Mouse (Mus musculus) lung, embryonic 16.5 days (tissue): Measurements from ENCODE around the gene Eml3. TPM values are rescaled to one million over a fixed set of nuclear protein-coding genes. Genes with fewer than 3 reads are reported as not detected.
"Not testable (repeated sequence)": the region's sequence is repeated elsewhere in the genome, so short reads cannot be mapped to it uniquely, and the experiment has no call there.

Experiments
- ATAC-seq: fragments of 200-750 bp; cut with Nextera tagmentation; 2 replicates; pipeline ENCODE4 v1.8.0; 2017; ENCODE audit warnings: low read depth, mild to moderate bottlenecking, moderate library complexity
- H3K27ac ChIP-seq: fragments of 300-500 bp; sonication (generic); 2 replicates; pipeline ENCODE4 v1.5.1; 2014; ENCODE audit warnings: mild to moderate bottlenecking, control low read depth, low read length
- H3K27me3 ChIP-seq: fragments of 300-500 bp; sonication (generic); 2 replicates; pipeline ENCODE4 v1.6.1; 2014; ENCODE audit warnings: low read depth, low read length, mixed read lengths; ENCODE audit not compliant: control insufficient read depth, insufficient read depth
- H3K36me3 ChIP-seq: fragments of 300-500 bp; sonication (generic); 2 replicates; pipeline ENCODE4 v1.6.1; 2014; ENCODE audit warnings: low read length; ENCODE audit not compliant: control insufficient read depth, insufficient read depth
- H3K4me1 ChIP-seq: fragments of 300-500 bp; sonication (generic); replicated peaks from 2 replicates; pipeline ENCODE4 v1.6.1; 2014; ENCODE audit warnings: low read length, mixed read lengths; ENCODE audit not compliant: control insufficient read depth, insufficient read depth
- H3K4me2 ChIP-seq: fragments of 300-500 bp; sonication (generic); 2 replicates; pipeline ENCODE4 v1.6.1; 2014; ENCODE audit warnings: low read depth, low read length, control low read depth
- H3K4me3 ChIP-seq: fragments of 300-500 bp; sonication (generic); 2 replicates; pipeline ENCODE4 v1.5.1; 2014; ENCODE audit warnings: mild to moderate bottlenecking, low read length, control low read depth
- H3K9ac ChIP-seq: fragments of 300-500 bp; sonication (generic); 2 replicates; pipeline ENCODE4 v1.6.1; 2014; ENCODE audit warnings: low read length, control low read depth
- H3K9me3 ChIP-seq: fragments of 300-500 bp; sonication (generic); 2 replicates; pipeline ENCODE4 v1.6.1; 2016; ENCODE audit warnings: low read length; ENCODE audit not compliant: control insufficient read depth
- WGBS: fragments of 180-500 bp; shearing (Covaris S2); extraction: QIAGEN DNeasy Blood & Tissue Kit; methylation state at CpG from one replicate; pipeline ENCODE4 v1.1.7; 2014; 5-methylcytosine and 5-hydroxymethylcytosine counted together
- polyA plus RNA-seq: library from polyadenylated mRNA; unstranded; fragments of >200 nt; fragmentation: Nextera tagmentation; extraction: Ambion mirVana; gene quantifications from 2 replicates; pipeline ENCODE4 v1.2.1, GENCODE M21; 2015

Gene Eml3
- polyA plus RNA-seq, 1 experiment from 2014 or later, result 31.0 TPM

DNA sequence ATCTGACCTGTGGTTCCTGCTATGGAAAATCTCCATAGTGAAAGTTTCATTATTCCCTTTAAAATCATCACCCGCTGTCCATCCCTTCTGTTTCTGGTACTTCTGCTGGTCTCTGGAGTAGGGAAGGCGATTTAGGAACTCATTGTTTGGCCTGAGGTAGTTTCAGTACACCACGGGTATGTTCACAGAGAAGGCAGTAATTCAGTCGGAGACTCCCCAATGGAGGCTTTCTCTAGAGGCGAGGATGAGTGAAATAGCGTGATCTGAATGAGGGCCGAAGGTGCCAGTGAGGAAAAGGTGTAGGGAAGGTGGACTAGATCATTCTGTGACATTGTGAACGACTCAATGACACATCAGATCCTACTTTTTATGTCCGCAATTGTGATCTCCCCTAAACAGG is 24.8 kb downstream of the Eml3 start:
- peak overlapping the region; percentile 81 for H3K9ac ChIP-seq
- H3K4me1 ChIP-seq, result peaks cover 11% of the 10 kb centered on the region
- ATAC-seq, result no peak
- peak overlapping the region; percentile 71 for H3K4me2 ChIP-seq
- peak overlapping the region; percentile 79 for H3K4me3 ChIP-seq
- H3K36me3 ChIP-seq, result peaks cover 37% of the 10 kb centered on the region
- WGBS, result 5% methylated on average over 9 of the region's 9 CpGs
- H3K27me3 ChIP-seq, result no peaks in the 10 kb centered on the region
- no peaks in the 10 kb centered on the region for H3K9me3 ChIP-seq
- peak overlapping the region; percentile 76 for H3K27ac ChIP-seq

DNA sequence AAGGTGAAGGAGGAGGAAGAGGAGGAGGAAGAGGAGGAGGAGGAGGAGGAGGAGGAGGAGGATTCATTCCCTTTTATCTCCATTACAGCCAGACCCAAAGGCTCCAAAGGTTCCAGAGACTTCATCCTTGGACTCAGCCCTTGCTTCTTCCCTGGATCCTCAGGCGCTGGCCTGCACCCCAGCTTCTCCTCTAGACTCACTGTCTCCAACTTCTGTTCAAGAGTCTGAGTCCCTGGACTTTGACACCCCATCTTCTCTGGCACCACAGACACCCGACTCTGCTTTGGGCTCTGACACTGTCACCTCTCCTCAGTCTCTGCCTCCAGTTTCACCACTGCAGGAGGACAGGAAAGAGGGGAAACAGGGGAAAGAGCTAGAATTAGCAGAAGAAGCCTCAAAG is 32.9 kb downstream of the Eml3 start:
- no peak overlapping the region for H3K9ac ChIP-seq
- no peak overlapping the region for H3K4me2 ChIP-seq
- no peak overlapping the region for H3K4me3 ChIP-seq
- H3K27ac ChIP-seq, result no peak overlapping the region
- peaks cover 55% of the 10 kb centered on the region for H3K36me3 ChIP-seq
- H3K4me1 ChIP-seq, result peaks cover 8% of the 10 kb centered on the region
- H3K27me3 ChIP-seq, result no peaks in the 10 kb centered on the region
- WGBS, result 83% methylated on average over 2 of the region's 2 CpGs
- ATAC-seq, result no peak
- H3K9me3 ChIP-seq, result no peaks in the 10 kb centered on the region

DNA sequence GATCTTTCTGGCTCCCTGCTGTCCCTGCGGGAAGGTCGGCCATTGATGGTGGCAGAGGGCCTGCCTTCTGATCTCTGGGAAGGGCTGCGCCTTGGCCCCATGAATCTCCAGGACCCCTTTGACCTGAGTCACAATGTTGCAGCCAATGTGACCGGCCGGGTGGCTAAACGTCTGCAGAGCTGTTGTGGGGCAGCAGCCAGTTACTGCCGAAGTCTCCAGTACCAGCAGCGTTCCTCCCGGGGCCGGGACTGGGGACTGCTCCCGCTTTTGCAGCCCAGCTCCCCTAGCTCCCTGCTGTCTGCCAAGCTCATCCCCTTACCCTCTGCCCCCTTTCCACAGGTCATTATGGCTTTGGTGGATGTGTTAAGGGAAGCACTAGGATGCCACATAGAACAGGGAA is 35.7 kb downstream of the Eml3 start:
- H3K36me3 ChIP-seq, result peaks cover 49% of the 10 kb centered on the region
- H3K27ac ChIP-seq, result peak overlapping the region; percentile 98; the same call in 1 of the 2 replicates
- H3K9ac ChIP-seq, result no peak overlapping the region; the same call in 1 of the 2 replicates
- H3K9me3 ChIP-seq, result no peaks in the 10 kb centered on the region
- H3K27me3 ChIP-seq, result no peaks in the 10 kb centered on the region
- 87% methylated on average over 11 of the region's 11 CpGs for WGBS
- H3K4me2 ChIP-seq, result no peak overlapping the region
- ATAC-seq, result no peak
- H3K4me1 ChIP-seq, result peaks cover 13% of the 10 kb centered on the region
- no peak overlapping the region; the same call in 1 of the 2 replicates for H3K4me3 ChIP-seq

DNA sequence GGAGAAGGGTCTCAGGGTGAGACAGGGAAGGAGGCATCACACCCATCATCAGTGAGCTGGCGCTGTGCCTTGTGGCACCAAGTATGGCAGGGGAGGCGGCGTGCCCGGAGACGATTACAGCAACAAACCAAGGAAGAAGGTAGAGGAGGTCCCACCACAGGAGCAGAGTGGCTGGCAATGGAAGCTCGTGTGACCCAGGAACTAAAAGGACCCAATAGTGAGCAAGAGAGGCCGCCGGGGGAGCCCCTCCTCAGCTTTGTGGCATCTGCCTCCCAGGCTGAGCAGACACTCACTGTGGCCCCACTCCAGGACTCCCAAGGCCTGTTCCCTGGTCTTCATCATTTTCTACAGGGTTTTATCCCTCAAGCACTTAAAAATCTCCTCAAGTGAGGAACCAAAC is 36.4 kb downstream of the Eml3 start:
- peak overlapping the region; percentile 68 for H3K4me3 ChIP-seq
- peak overlapping the region; percentile 65 for H3K9ac ChIP-seq
- ATAC-seq, result no peak
- H3K9me3 ChIP-seq, result no peaks in the 10 kb centered on the region
- H3K27me3 ChIP-seq, result no peaks in the 10 kb centered on the region
- H3K4me2 ChIP-seq, result peak overlapping the region; percentile 68
- peaks cover 13% of the 10 kb centered on the region for H3K4me1 ChIP-seq
- peak overlapping the region; percentile 98 for H3K27ac ChIP-seq
- H3K36me3 ChIP-seq, result peaks cover 54% of the 10 kb centered on the region
- WGBS, result 66% methylated on average over 8 of the region's 8 CpGs

DNA sequence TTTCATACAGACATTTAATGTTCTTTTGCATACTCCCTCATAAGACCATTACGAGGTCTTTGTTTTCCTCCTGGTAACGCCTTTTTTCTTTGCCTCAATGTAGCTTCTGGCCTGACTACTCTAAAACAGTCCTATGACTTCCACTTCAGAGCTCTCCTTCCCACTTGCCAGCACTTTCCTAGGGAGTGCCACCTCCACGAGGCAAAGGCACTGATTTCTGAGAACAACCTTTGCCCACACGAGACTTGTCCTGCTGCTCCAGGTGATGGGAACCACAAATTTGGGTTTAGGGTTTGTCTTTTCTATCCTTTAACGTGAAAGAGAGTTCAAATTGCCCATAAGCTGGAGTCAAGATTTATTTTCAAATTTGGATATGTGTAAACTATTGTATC is 36.8 kb downstream of the Eml3 start:
- H3K4me3 ChIP-seq, result peak overlapping the region; percentile 68
- H3K9me3 ChIP-seq, result no peaks in the 10 kb centered on the region
- H3K27ac ChIP-seq, result peak overlapping the region; percentile 98
- H3K9ac ChIP-seq, result peak overlapping the region; percentile 65
- ATAC-seq, result no peak
- 28% methylated on average over 5 of the region's 5 CpGs for WGBS
- no peaks in the 10 kb centered on the region for H3K27me3 ChIP-seq
- H3K4me2 ChIP-seq, result peak overlapping the region; percentile 68
- peaks cover 54% of the 10 kb centered on the region for H3K36me3 ChIP-seq
- peaks cover 13% of the 10 kb centered on the region for H3K4me1 ChIP-seq

DNA sequence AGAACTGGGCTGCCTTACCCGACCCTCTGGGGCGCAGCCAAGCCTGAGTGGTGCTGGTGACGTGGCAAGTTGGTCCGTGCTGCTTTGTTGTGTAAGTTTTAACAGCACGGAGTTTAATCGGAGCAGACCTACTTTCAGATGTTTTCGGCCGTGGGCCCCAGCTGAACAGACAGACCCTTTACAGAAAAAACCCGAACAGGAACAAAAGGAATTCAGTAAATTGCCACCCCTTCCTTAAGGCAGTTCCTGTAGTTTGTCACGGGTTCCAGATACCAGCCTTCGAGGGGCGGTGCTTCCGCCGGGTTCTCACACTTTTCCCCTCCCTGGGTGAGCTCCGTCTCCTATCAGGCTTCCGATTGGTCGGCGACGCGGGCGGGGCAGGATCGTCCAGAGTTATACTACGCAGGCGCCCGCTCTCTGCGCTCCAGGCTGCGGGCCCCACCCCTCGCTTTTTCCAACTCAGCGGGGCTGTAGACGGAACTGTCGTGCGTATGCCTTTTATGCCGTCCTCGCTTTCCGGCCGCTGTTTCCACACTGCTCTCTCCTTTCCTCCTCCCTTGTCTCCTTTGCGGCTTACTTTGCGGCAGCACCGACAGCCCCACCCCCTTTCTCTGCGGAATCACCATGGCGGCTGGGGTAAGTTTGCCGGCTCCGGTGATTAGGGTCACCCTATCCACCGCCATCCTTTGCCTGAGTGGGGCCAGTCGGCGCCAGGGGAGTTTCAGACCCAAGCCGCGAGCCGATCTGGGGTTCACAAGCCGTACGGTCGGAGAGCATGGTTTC is 37.4 kb downstream of the Eml3 start, which contains the start of gene Eef1g:
Gene Eef1g, plus strand, starts transcription at position 452 of the 783 bp plus-strand sequence.
- Histone ChIP-seq H3K4me3 (peak within 1 kb of the TSS; percentile 83), H3K4me2 (peak within 1 kb of the TSS; percentile 68), H3K36me3 (peaks cover 57% of the 10 kb centered on the region), H3K9ac (peak within 1 kb of the TSS; percentile 87), H3K4me1 (peaks cover 13% of the 10 kb centered on the region), H3K9me3 (no peaks in the 10 kb centered on the region), H3K27ac (peak within 1 kb of the TSS; percentile 98), H3K27me3 (no peaks in the 10 kb centered on the region)
- under 1% methylated on average over 52 of the region's 52 CpGs for WGBS
- peak; percentile 100 for ATAC-seq

DNA sequence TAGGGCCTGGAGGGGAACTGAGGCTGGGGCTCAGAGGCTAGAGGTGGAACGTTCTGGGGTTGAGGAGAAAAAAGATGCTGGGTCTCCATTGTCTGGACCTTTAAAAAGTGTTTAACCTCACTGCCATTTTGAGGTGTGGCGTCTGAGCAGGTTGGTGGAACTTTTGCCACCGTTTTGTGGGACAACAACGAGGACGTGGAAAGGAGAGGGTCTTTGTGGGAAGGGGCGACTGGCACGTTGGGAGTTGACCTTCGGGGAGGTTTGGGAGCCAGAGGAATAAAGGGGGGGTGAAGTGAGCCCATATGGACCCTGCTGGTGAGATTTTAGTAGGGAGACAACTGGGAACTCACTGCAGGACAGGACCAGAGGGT is 38.0 kb downstream of the Eml3 start:
- H3K4me2 ChIP-seq, result peak overlapping the region; percentile 62
- H3K27me3 ChIP-seq, result no peaks in the 10 kb centered on the region
- H3K27ac ChIP-seq, result peak overlapping the region; percentile 76
- H3K4me1 ChIP-seq, result peaks cover 13% of the 10 kb centered on the region
- WGBS, result 0% methylated on average over 8 of the region's 8 CpGs
- peaks cover 58% of the 10 kb centered on the region for H3K36me3 ChIP-seq
- no peaks in the 10 kb centered on the region for H3K9me3 ChIP-seq
- H3K9ac ChIP-seq, result peak overlapping the region; percentile 87
- H3K4me3 ChIP-seq, result peak overlapping the region; percentile 83
- ATAC-seq, result no peak

DNA sequence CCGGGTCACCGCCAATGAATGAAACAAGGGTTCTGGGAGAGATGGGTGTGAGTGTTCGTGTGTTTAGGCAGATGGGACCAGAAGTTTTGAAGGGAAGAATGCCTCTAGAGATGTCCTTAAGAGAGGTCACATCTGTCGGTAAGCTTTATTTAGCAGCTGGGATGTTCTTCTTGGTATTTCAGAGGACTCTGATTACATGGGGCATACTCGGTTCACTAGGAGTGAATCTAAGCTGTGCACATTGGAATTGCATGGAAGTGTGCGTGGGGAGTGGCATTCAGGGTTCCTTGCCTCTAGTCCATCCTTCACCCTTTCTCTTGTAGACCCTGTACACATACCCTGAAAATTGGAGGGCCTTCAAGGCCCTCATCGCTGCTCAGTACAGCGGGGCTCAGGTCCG is 38.5 kb downstream of the Eml3 start:
- peak overlapping the region; percentile 62 for H3K4me2 ChIP-seq
- no peak for ATAC-seq
- H3K9me3 ChIP-seq, result no peaks in the 10 kb centered on the region
- H3K4me1 ChIP-seq, result peaks cover 13% of the 10 kb centered on the region
- H3K27me3 ChIP-seq, result no peaks in the 10 kb centered on the region
- peak overlapping the region; percentile 76 for H3K27ac ChIP-seq
- peaks cover 58% of the 10 kb centered on the region for H3K36me3 ChIP-seq
- peak overlapping the region; percentile 87 for H3K9ac ChIP-seq
- under 1% methylated on average over 9 of the region's 9 CpGs for WGBS
- peak overlapping the region; percentile 83 for H3K4me3 ChIP-seq

DNA sequence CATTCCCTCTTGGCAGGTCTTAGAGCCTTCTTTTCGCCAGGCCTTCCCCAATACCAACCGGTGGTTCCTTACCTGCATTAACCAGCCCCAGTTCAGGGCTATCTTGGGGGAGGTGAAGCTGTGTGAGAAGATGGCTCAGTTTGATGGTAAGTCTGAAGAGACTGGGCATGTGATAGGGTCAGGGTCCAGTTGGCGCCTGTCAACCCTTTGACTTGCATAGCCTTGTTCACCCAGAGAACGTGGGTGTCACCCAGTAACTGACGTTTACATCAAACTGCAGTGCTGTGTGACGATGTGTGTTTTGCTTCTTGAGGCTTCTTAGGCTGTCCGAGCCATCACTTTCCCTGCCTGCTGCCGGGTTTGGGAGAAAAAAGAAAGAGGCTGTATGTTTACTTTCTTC is 43.1 kb downstream of the Eml3 start:
- H3K9me3 ChIP-seq, H3K27me3 ChIP-seq, H3K4me3 ChIP-seq, H3K4me1 ChIP-seq, ATAC-seq, H3K27ac ChIP-seq, H3K4me2 ChIP-seq, H3K9ac ChIP-seq: not testable (repeated sequence)
- WGBS, result 69% methylated on average over 8 of the region's 8 CpGs
- peaks cover 65% of the 10 kb centered on the region for H3K36me3 ChIP-seq
